8 mouse cellular contexts compared by ENCODE assay signal in the genomic region with DNA sequence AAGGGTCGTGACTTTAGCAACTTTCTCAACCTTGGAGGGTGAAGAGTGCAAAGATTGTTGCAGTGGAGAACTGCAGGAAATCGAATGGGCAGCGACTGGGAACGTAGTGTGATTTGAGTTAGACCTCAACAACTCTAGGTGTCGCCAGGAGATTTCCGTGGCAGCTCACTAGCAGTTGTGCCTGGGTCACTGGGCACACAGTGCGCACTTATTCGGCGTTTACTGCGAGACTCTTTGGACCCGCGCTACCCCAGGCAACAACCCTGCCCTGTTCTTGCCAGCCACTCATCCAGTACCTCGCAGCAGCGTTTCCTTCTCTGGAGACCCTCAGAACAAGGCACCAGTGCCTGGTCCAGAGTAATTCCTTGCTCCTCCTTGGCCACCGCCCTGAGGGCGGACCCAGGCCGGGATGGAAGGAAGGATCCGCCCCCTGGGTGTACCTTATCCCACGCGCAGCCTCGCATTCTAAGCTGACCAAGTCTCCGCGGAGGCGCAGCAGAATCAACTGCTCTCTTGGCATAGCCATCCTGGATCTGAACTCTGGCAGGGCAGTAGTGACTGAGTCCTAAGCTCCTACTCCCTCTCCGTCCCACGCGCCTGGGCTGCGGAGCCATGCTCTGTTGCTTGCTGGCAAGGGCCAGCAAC. TPM values are rescaled to one million over a fixed set of nuclear protein-coding genes. Genes with fewer than 3 reads are reported as not detected.
DNase-seq lines count a peak whose midpoint lies in the region; ATAC-seq lines count a peak whose summit lies in the region.

No protein-coding gene starts in this region.

- peak overlapping the region; percentile 69 for H3K4me2 ChIP-seq in forebrain, embryonic 12.5 days

- intact Hi-C loops in heart, postnatal 14 days (cut with DNase I), result loop anchor here (1.0 kb wide), 1 partner anchor 42 kb away; no protein-coding TSS in a partner anchor

- no peaks in the 10 kb centered on the region for H3K36me3 ChIP-seq in forebrain, embryonic 12.5 days (replicated peaks)
- H3K36me3 ChIP-seq in midbrain, embryonic 10.5 days, result no peaks in the 10 kb centered on the region

- WGBS in forebrain, embryonic 12.5 days, result 5% methylated on average over 28 of the region's 28 CpGs
- 5% methylated on average over 28 of the region's 28 CpGs for WGBS in midbrain, embryonic 10.5 days

- peaks cover 29% of the 10 kb centered on the region for H3K27me3 ChIP-seq in forebrain, embryonic 12.5 days
- peaks cover 40% of the 10 kb centered on the region for H3K27me3 ChIP-seq in midbrain, embryonic 10.5 days (ENCODE audit: low read depth, poor library complexity, severe bottlenecking)

- peaks cover 7% of the 10 kb centered on the region; the same call in 1 of the 2 replicates for H3K4me1 ChIP-seq in forebrain, embryonic 12.5 days
- H3K4me1 ChIP-seq in midbrain, embryonic 10.5 days, result peaks cover 13% of the 10 kb centered on the region

- H3K9ac ChIP-seq in forebrain, embryonic 12.5 days, result peak overlapping the region; percentile 48

- H3K27ac ChIP-seq in forebrain, embryonic 12.5 days, result no peak overlapping the region
- H3K27ac ChIP-seq in midbrain, embryonic 10.5 days (replicated peaks), result no peak overlapping the region

- H3K4me3 ChIP-seq in forebrain, embryonic 12.5 days (replicated peaks), result peak overlapping the region; percentile 35
- H3K4me3 ChIP-seq in midbrain, embryonic 10.5 days, result peak overlapping the region; percentile 52

- DNase-seq in right cerebral cortex, adult 18-20 months, result peak; percentile 25
- no peak for DNase-seq in right cerebral cortex, postnatal 14 days
- peak; percentile 66 to 68 for DNase-seq in heart, postnatal 14 days
- peak; percentile 72 to 81 for DNase-seq in kidney, postnatal 4 days
- peak; percentile 47 for DNase-seq in midbrain, embryonic 10.5 days (ENCODE audit: low spot score)
- DNase-seq in testis, postnatal 10 days (ENCODE audit: low spot score), result peak; percentile 71
- no peak for DNase-seq in cerebellum, adult 8-10 months

- 0 out of 2 replicates have a peak, but pooled peaks have one; percentile 17 for ATAC-seq in forebrain, embryonic 12.5 days (ENCODE audit: low FRiP score)

- H3K9me3 ChIP-seq in forebrain, embryonic 12.5 days, result no peaks in the 10 kb centered on the region
- peaks cover 4% of the 10 kb centered on the region; the same call in 1 of the 2 replicates for H3K9me3 ChIP-seq in midbrain, embryonic 10.5 days (replicated peaks)

RNA-seq across cellular contexts. Expression of a gene that starts 10.6 kb away (rescaled TPM):
- polyA plus RNA-seq in forebrain, embryonic 12.5 days (2016; fragmentation: Nextera tagmentation; extraction: Ambion mirVana), result 3.7 and 4.3 TPM in 2 replicates
- total RNA-seq in heart, postnatal 14 days (2021), result 100 to 1,000 TPM; 115 to 119 TPM
- 2.4 and 3.3 TPM in 2 replicates for polyA plus RNA-seq in midbrain, embryonic 10.5 days (2016; fragmentation: Nextera tagmentation; extraction: Ambion mirVana)

Comparison
In these comparisons a context has a peak if more than half of its experiments do, and no peak if none do; other contexts are left out.
1. DNase-seq: peak in right cerebral cortex, adult 18-20 months (single experiment), heart, postnatal 14 days (2 of 2), kidney, postnatal 4 days (2 of 2), midbrain, embryonic 10.5 days (single experiment) and testis, postnatal 10 days (single experiment); none in right cerebral cortex, postnatal 14 days (single experiment) and cerebellum, adult 8-10 months (single experiment).